Mouse (Mus musculus): ENCODE measurements around the gene Wipi1.

- TF ChIP-seq POLR2A (IDR thresholded peaks at IDR 0.05; ENCODE audit: insufficient read depth, low read length): no peak
- no peak for TF ChIP-seq CTCF (IDR thresholded peaks at IDR 0.05; ENCODE audit: low read depth, low read length)
- no peak for TF ChIP-seq EP300 (IDR thresholded peaks at IDR 0.05; ENCODE audit: insufficient read depth, low read depth, low read length)
These were observed 50.3 kb downstream of the Wipi1 start for GRCm38 (mm10) chr11:109561445-109561844.
